Mouse (Mus musculus): ENCODE data around the gene 4931422A03Rik. TPM values are rescaled to one million over a fixed set of nuclear protein-coding genes. Genes with fewer than 3 reads are reported as not detected.
A peak's percentile ranks its signal among the peaks of the same experiment; 100 is the strongest.
"Not testable (repeated sequence)": the region's sequence is repeated elsewhere in the genome, so short reads cannot be mapped to it uniquely, and the experiment has no call there.

The 4931422A03Rik gene
- total RNA-seq, 2 experiments from 2014 or later = not detected

GRCm38 (mm10) chr2:104030381-104030780 lies 2.2 kb upstream of the 4931422A03Rik start:
- intact Hi-C loops (cut with DNase I) = loop anchor here (10.0 kb wide), 3 partner anchors 94 to 554 kb away; partner anchors contain the start of gene A930018P22Rik
- DNase-seq (ENCODE audit: low spot score in 2 of 2) = no peak

GRCm38 (mm10) chr2:104029074-104029473 lies 913 bp upstream of the 4931422A03Rik start:
- no peak for DNase-seq (ENCODE audit: low spot score in 2 of 2)
- intact Hi-C loops (cut with DNase I) = no loop called here

- intact Hi-C loops (cut with DNase I) = no loop called here
- peak; percentile 78 to 82 for DNase-seq (ENCODE audit: low spot score in 2 of 2)
Measured at GRCm38 (mm10) chr2:104027458-104028138, 563 bp downstream of the 4931422A03Rik start, which contains the start of gene Fbxo3. Fbxo3 (plus strand) TSS chr2:104027721.

GRCm38 (mm10) chr2:104024656-104025055 lies 3.5 kb downstream of the 4931422A03Rik start:
- no peak for DNase-seq (ENCODE audit: low spot score in 2 of 2)
- intact Hi-C loops (cut with DNase I) = no loop called here

GRCm38 (mm10) chr2:104023096-104023495 lies 5.1 kb downstream of the 4931422A03Rik start:
- DNase-seq (ENCODE audit: low spot score in 2 of 2) = no peak
- intact Hi-C loops (cut with DNase I) = no loop called here

- DNase-seq (ENCODE audit: low spot score in 2 of 2) = not testable (repeated sequence)
- intact Hi-C loops (cut with DNase I) = loop anchor here (10.0 kb wide), 1 partner anchor 444 kb away; the partner anchor contains the start of gene Abtb2
Measured at GRCm38 (mm10) chr2:104008853-104009252, 19.3 kb downstream of the 4931422A03Rik start.

GRCm38 (mm10) chr2:104007793-104008519 lies 20.2 kb downstream of the 4931422A03Rik start:
- intact Hi-C loops (cut with DNase I) = loop anchor here (10.0 kb wide), 1 partner anchor 443 kb away; the partner anchor contains the start of gene Abtb2

GRCm38 (mm10) chr2:104002711-104003413 lies 25.3 kb downstream of the 4931422A03Rik start:
- intact Hi-C loops (cut with DNase I) = loop anchor here (10.0 kb wide), 1 partner anchor 438 kb away; the partner anchor contains the start of gene Abtb2
- DNase-seq (ENCODE audit: low spot score in 2 of 2) = peak; percentile 71 to 77

More at GRCm38 (mm10) chr2:104007793-104008519, 20.2 kb downstream of the 4931422A03Rik start:
- no peak for DNase-seq (ENCODE audit: low spot score in 2 of 2)

GRCm38 (mm10) chr2:104001861-104002260 lies 26.3 kb downstream of the 4931422A03Rik start:
- intact Hi-C loops (cut with DNase I) = loop anchor here (10.0 kb wide), 1 partner anchor 437 kb away; the partner anchor contains the start of gene Abtb2
- DNase-seq (ENCODE audit: low spot score in 2 of 2) = no peak

- intact Hi-C loops (cut with DNase I) = loop anchor here (10.0 kb wide), 1 partner anchor 436 kb away; the partner anchor contains the start of gene Abtb2
- peak in 1 of 2 experiments; percentile 14 for DNase-seq (ENCODE audit: low spot score in 2 of 2)
Measured at GRCm38 (mm10) chr2:104001076-104001475, 27.1 kb downstream of the 4931422A03Rik start.

- intact Hi-C loops (cut with DNase I) = no loop called here
- no peak for DNase-seq (ENCODE audit: low spot score in 2 of 2)
Measured at GRCm38 (mm10) chr2:103992618-103993332, 35.4 kb downstream of the 4931422A03Rik start.

- intact Hi-C loops (cut with DNase I) = no loop called here
- no peak for DNase-seq (ENCODE audit: low spot score in 2 of 2)
Measured at GRCm38 (mm10) chr2:103992162-103992561, 36.0 kb downstream of the 4931422A03Rik start.

GRCm38 (mm10) chr2:103991303-103991702 lies 36.9 kb downstream of the 4931422A03Rik start:
- no peak for DNase-seq (ENCODE audit: low spot score in 2 of 2)
- intact Hi-C loops (cut with DNase I) = no loop called here

GRCm38 (mm10) chr2:103989724-103990123 lies 38.4 kb downstream of the 4931422A03Rik start:
- intact Hi-C loops (cut with DNase I) = no loop called here

GRCm38 (mm10) chr2:103987595-103987994 lies 40.6 kb downstream of the 4931422A03Rik start:
- intact Hi-C loops (cut with DNase I); DNase-seq (ENCODE audit: low spot score in 2 of 2): not testable (repeated sequence)

More at GRCm38 (mm10) chr2:103989724-103990123, 38.4 kb downstream of the 4931422A03Rik start:
- DNase-seq (ENCODE audit: low spot score in 2 of 2) = no peak

- intact Hi-C loops (cut with DNase I) = no loop called here
- DNase-seq (ENCODE audit: low spot score in 2 of 2) = no peak
Measured at GRCm38 (mm10) chr2:103983146-103983545, 45.0 kb downstream of the 4931422A03Rik start.

- intact Hi-C loops (cut with DNase I) = loop anchor here (1.0 kb wide), 1 partner anchor 110 kb away; no protein-coding TSS in a partner anchor
- DNase-seq (ENCODE audit: low spot score in 2 of 2) = peak; percentile 65 to 66
Measured at GRCm38 (mm10) chr2:103982250-103982649, 45.9 kb downstream of the 4931422A03Rik start.

- intact Hi-C loops (cut with DNase I) = no loop called here
- DNase-seq (ENCODE audit: low spot score in 2 of 2) = no peak
Measured at GRCm38 (mm10) chr2:103977716-103978115, 50.4 kb downstream of the 4931422A03Rik start.

- no peak for DNase-seq (ENCODE audit: low spot score in 2 of 2)
Measured at GRCm38 (mm10) chr2:103977216-103977615, 50.9 kb downstream of the 4931422A03Rik start.

More at GRCm38 (mm10) chr2:103977216-103977615, 50.9 kb downstream of the 4931422A03Rik start:
- intact Hi-C loops (cut with DNase I) = no loop called here

Data from left cerebral cortex, postnatal 25 days (tissue).